Mouse (Mus musculus) liver (tissue): ENCODE results near the gene Cyp46a1.

Source experiments
- DNase-seq: peaks from one replicate; pipeline ENCODE4 v3.0.0-alpha.2; 2020; ENCODE audit warnings: mixed read lengths

The Cyp46a1 gene

DNA sequence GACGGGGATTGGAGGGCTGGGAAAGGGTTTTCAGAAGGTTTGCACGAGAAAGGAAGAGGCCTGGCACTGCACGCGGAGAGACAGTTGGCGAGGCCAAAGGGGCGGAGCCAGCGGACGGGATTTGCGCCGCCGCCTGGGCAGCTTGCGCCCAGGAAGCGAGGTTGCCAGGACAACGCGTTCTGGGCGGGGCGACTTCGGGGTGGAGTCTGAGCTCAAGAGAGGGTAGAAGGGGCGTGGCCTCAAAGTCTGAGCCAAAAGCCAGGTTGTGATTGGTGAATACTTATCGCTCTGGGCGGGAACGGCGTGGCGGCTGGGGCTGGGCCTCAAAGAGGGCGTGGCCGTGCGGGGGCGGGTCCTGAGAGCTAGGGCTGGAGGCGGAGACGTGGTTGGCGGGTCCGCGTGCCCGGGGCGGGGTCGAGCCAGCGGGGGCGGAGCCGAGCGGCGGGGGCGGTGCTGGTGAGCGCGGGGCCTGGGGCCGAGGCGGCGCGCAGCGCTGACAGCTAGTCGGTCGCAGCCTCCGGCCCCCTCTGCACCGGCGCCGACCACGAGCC is at the start of gene Cyp46a1:
Gene Cyp46a1, plus strand, starts transcription at position 487 of the 551 bp plus-strand sequence.
- peak; percentile 96 for DNase-seq

DNA sequence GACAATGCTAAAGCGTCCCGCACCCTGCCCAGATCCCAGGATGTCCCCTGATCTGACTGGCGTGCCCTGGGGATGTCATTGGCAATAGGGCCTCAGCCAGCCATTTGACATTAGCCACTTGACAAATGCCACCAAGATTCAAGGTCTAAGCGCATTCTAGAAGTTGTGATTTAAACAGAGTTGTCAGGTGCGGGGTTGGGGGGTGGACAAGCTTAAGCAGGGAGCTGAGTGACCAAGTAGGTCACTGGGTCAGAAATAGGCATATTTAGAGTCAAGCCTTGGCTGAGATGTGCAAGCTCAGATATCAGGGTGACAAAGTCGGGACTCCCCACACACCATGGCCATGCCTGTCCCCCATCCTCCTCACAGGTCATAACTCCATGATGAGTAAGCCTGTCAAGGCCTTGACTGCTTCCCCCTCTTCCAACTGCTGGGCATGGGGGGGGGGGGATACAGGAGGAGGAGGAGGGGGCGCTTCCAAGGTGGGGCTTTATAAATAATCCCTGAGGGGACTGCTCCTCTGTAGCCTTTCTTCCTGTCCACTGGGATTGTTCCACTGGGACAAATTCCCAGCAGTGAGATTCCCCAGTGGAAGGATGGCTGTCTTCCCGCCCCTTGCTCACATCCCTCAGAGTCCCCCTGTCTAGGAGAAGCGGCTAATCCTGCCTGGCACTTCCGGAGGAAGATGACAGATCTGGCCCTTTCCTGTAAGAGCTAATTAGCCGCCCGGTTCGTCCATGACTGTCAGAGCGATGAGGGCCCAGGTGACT is 49.5 kb upstream of the Cyp46a1 start:
- DNase-seq = no peak

- DNase-seq = no peak
Measured at GRCm38 (mm10) chr12:108285225-108286011, 48.8 kb upstream of the Cyp46a1 start.

DNA sequence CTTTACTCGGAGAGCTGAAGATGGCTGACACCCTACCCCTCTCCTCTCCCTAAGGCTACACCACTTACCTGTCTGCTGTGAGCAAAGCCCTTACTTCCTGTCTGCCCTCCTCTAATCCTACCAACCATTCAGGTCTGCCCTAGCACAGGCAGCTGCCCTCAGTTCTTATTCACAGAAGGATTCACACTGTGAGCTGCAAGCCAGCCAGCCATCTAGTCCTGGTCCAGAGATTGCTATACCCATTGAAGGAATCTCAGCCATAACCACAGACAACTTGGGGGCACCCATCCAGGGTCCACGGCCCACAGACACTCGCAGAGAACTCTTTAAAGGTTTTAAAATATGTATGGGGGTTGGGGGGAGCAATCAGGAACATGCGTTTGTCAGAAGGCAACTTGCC is 47.8 kb upstream of the Cyp46a1 start:
- no peak for DNase-seq

- DNase-seq = no peak
Measured at GRCm38 (mm10) chr12:108287011-108287410, 47.2 kb upstream of the Cyp46a1 start.

DNA sequence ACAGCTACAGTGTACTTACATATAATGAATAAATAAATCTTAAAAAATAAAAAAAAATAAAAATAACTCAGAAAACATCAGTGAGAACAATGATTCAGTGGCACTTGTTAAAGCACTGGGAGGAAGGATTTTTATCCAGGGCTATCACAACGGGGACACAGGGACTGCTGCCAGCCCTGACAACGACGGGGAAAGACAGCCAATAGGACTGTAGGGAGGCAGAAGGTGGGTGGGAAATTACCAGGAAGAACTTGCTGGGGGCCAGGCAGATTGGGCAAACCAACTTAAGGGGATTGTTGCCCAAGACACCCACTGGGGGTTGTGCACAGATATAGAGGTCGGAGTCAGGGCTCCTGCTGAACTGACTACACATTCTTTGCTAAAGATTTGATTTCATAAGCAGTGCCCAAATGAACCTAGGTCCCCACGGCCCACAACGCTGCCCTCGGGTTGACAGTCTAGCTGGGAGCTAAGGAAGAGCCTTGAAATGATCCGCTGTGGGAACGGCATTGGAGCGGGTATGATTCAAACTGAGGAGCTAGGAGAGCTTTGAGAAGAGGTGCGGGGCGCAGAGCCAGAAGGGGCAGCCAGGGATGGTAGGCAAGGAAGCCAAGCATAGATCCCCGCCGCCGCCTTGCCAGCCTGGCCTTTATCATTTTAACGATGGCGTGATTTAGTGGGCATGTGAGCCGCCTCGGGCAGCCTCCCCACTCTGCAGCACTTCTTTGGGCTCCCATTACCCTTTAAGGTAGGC is 45.9 kb upstream of the Cyp46a1 start:
- no peak for DNase-seq

- DNase-seq = peak; percentile 18
Measured at GRCm38 (mm10) chr12:108292419-108292818, 41.8 kb upstream of the Cyp46a1 start.

GRCm38 (mm10) chr12:108292957-108293356 is 41.2 kb upstream of the Cyp46a1 start:
- peak; percentile 68 for DNase-seq

DNA sequence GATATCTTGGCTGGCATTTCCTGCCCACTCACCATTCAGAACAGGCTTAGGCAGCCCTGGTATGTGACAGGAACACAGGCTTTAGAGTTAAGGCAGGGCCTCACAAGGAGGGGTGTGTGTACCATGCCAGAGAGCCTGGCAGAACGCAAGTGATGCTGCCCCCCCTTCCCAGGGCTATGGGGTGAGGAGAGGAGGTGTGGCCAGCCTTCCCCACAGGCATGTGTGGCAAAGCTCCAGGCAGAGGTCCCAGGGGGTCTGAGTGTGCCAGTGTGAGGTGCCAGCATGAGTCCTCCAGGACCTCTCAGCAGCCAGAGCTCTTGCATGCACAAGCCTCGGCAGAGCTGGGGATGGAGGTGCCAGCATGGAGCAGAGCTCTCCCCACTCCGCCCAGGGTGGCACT is 39.6 kb upstream of the Cyp46a1 start:
- no peak for DNase-seq

GRCm38 (mm10) chr12:108297033-108297432 is 37.1 kb upstream of the Cyp46a1 start:
- no peak for DNase-seq

GRCm38 (mm10) chr12:108301006-108301405 is 33.2 kb upstream of the Cyp46a1 start:
- no peak for DNase-seq

GRCm38 (mm10) chr12:108303778-108304365 is 30.3 kb upstream of the Cyp46a1 start:
- no peak for DNase-seq

GRCm38 (mm10) chr12:108305172-108305571 is 29.0 kb upstream of the Cyp46a1 start:
- DNase-seq = no peak

GRCm38 (mm10) chr12:108305812-108306794 is 28.1 kb upstream of the Cyp46a1 start, which contains the start of gene Hhipl1:
Gene Hhipl1 (plus strand): TSS chr12:108306270.
- DNase-seq = no peak

- peak; percentile 51 for DNase-seq
Measured at GRCm38 (mm10) chr12:108307553-108307952, 26.6 kb upstream of the Cyp46a1 start.

DNA sequence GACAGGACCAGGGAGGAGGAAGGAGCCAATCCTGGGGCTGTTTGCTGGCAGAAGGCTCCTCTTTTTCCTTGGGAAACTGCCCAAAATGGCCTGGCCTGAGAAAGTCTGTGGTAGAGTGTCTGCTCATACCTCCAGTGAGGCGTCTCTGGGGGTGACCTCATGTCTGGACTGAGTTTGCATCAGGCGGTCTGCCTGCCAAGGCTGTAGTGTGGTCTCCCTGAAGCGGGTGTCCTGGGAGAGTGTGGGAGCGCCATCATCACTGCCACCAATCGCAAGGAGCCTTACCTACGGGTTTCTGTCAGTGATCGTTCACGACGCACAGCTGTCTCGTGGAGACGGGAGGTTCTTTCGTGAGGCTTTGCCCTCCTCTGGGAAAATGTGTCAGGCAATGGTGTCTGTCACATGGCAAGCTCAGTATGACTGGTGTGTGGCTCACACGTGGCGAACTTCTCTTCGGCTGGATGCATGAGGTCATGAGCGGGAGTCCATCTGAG is 25.8 kb upstream of the Cyp46a1 start:
- DNase-seq = no peak

- no peak for DNase-seq
Measured at GRCm38 (mm10) chr12:108309116-108309794, 24.9 kb upstream of the Cyp46a1 start.

GRCm38 (mm10) chr12:108310041-108310440 is 24.1 kb upstream of the Cyp46a1 start:
- no peak for DNase-seq

DNA sequence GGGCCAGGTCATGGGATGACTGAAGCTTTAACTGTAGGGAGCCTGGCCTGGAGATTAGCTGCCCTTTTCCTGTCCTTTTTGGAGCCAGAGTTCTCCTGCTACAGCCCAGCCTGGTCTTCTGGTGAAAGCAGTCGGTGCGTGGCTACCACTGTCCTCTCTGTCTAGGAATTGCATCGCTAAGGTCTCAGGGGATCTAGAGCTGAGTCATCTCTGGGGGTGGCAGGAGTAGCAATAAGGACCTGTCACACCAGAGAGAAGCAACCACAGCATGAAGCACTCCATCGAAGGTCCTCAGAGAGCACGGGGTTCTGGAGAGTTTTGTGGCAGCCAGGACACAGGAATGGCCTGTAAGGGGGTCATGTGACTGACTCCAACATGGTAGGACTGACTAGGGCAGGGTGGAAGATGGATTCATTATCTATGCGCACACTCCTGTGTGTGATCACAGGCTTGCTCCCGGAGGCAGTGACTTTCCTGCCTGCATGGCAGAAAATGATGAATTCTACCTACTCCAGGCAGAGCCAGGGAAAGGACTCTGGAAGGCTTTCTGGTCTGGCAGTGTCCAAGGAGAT is 23.6 kb upstream of the Cyp46a1 start:
- no peak for DNase-seq

GRCm38 (mm10) chr12:108311741-108312290 is 22.4 kb upstream of the Cyp46a1 start:
- DNase-seq = no peak
